Mouse (Mus musculus): ENCODE data around the gene Dennd1b.

DNA sequence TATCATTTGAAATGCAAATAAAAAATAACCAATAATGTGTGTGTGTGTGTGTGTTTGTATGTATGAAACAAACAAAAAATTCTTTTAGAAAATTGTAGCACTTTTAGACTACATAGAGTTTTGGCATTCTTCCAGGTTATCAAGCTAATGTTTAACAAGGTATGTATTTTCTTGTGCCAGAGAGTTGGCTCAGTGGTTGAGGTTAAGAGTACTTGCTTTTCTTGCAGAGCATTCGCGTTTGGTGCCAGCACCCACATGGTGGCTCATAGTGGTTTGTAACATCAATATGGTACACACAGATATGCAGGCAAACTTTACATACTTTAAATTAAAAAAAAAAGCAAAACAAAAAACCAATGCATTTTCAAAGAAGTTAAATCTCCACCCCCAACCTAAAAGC lies 101.5 kb downstream of the Dennd1b start:
- TF ChIP-seq CTCF (conservative IDR thresholded peaks at IDR 0.05; ENCODE audit: low read length), result no peak
- TF ChIP-seq POU5F1 (IDR thresholded peaks at IDR 0.05; ENCODE audit: borderline replicate concordance, low read length), result no peak

All from E14TG2a.4 (cell line).